Mouse (Mus musculus) left cerebral cortex, adult 11 months (tissue): ENCODE results near the gene Slfn1.
A peak's percentile ranks its signal among the peaks of the same experiment; 100 is the strongest.
"Not testable (repeated sequence)": the region's sequence is repeated elsewhere in the genome, so short reads cannot be mapped to it uniquely, and the experiment has no call there.

ENCODE experiments used
- DNase-seq: peaks from one replicate; pipeline ENCODE4 v3.0.0; 2022; ENCODE audit warnings: low spot score

Gene Slfn1

DNA sequence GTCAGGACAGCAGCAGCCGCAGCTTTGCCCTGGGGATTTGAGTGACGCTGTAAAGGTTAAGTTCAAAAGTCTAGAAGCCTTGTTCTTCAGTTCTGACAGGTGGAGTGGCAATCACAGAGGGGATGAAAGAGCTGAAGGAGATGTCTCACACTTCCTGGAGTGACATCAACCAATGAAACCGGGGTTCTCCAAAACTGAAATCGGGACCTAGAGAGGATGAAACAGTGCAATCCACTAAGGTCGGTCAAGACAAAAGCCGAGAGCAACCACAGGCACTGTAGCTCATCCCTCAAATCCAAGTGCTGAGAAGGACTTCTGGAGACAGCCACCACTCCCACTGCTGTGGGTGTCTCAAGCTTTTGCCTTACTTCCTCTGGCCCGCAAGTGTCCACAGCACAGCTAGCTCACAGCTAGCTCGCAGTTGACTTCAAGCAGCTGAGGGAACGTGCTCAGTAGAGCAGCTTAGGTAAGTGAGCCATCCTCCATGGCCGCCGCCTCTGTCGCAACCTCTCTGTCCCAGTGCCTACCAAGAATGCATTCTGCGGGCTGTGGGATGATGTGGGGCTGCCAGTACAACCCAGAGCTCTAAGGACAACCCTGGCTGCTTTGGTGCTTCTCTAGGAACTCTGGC lies at the start of gene Slfn1:
Gene Slfn1 (plus strand): TSS at position 253 of the 631 bp plus-strand sequence.
- DNase-seq: no peak

DNA sequence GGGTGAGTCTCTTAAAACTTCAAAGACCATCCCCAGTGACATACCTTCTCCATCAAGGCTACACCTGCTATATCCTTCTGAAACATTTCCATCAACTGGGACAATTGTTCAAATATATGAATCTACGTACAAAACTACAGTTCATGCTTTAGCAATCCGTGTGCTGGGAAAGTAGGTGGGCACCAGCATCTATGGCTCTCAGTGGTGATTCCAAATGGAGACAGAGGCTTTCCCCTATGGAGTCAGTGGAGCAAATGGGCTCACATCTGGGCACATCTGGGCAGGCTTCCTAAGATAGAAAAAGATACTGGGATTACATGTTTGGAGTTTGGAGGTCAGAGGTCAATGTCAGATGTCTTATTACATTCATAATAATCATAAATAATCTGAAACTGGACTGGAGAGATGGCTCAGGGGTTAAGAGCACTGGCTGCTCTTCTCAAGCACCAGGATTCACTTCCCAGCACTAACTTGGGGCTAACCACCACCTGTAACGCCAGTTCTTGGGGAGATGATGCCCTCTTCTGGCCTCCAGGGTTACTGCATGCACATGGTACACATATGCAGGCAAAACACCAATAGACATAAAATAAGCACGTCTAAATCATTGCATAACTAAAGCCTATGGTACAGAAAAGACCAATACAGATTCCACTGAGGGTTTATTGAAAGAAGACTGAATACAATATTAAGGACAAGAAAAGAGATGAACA lies 48.5 kb upstream of the Slfn1 start:
- DNase-seq: no peak

DNA sequence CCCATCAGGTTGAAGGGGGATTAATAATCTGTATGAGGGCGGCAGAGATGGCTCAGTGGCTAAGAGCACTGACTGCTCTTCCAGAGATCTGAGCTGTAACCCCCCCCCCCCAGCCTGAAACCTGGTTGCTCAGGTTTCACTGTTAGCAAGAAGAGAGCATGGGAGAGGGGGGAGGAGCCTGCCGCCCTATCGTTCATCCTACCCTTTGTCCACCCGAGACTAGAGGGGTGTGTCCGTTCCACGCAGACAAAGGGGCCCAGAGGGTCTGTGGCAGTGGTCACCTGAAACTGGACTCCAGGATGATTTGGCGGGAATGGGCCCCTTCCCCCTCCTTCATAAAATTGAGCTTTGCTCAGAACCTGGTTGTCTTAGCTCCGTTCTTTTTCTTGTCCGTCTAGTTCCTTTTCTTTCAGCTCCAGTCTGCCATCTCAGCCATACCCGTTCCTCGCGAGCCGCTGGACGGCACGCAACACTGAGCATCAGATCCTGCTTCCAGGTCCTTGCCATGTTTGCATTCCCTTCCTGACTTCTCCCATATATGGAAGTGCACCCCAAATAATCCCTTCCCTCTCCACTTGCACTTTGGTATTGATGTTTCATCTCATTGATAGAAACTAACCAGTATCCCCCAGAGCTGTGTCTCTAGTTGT lies 46.2 kb upstream of the Slfn1 start:
- no peak for DNase-seq

DNA sequence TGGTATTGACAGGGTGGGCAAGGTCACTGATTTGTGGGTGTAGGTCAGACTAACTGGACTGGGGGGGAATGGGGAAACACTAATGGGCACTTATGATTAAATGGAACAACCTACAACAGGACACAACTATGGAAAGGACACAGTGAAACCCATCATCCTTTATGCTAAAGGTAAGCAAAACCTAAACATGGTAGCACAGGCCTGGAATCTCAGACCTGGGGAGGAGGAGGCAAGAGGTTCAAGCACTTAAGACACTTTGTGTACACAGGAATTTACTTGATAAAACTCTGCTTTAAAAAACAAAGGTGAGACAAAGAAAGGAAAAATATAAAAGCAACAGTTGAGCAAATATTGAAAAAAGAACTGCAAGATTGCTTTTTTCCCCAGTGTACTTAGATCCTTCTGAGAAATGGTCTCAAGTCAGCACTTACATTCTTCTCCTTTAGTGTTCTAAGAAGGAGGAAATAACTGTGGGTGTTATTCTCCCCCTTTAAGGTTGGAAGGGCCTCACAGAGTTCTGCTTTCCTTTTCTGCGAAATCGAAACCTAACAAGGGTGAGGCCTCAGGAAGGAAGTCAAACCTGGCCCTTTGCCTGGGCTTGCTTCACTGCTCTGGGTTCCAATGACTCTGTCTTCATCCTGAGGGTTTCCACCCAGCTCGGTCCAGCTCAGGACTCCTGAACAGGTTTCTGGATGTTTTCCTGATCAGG lies 38.8 kb upstream of the Slfn1 start:
- DNase-seq: no peak

- DNase-seq: no peak
These were observed 38.1 kb upstream of the Slfn1 start for GRCm38 (mm10) chr11:83078423-83079140.

- no peak for DNase-seq
These were observed 37.0 kb upstream of the Slfn1 start for GRCm38 (mm10) chr11:83079487-83080199.

DNA sequence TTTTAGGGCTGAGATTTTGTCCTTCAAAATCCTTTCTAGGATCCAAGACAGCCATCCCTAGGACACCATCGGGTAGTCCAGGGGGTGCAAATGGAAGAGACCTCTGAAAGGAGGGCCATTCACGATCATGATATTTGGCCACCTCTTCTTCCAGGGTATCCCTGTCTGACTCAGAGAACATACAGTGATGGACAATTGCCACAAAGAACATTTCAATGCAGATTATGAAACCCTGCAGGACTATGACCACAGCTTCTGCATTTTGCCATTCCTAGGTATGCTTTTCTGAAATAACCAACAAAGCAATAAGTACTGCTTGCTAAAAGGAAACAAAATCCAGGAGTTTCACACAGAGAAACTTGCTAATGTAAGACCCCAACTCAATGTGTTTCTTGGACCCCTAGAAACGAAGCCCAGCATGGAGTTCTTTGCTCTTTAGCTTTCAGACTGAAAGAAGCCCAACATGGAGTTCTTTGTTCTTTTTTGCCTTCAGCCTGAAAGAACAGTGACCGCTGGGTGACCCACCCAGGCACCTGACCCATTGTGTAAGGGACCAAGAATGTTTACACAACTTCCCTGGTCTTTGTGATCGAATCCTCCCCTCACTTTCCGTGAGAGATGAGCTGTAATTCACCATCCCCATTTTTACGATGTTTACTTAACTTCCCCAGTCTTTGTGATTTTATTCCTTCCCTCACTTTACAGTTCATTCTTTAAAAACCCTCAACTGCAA lies 33.7 kb upstream of the Slfn1 start:
- no peak for DNase-seq

DNA sequence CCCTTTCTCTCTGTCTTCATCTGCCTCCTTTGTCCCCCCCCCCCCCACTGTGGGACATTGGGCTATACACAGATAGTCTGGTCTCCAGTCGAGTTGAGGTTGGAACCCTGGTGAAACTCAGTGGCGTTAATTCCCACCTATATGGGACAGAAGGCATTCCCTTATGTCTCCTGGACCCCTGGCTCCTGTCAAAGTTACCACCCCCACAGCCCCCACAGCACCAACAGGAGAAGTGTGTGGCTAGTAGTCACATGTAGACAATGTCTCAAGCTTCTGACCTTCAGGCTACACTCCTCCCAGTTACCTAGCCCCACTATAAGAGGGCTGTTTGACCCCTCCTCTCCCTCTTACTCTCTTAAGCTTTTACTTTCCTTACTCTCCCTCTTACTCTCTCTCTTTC lies 32.5 kb upstream of the Slfn1 start:
- DNase-seq: no peak

- DNase-seq: no peak
These were observed 31.9 kb upstream of the Slfn1 start for GRCm38 (mm10) chr11:83084761-83085160.

GRCm38 (mm10) chr11:83115138-83115537 lies 1.5 kb upstream of the Slfn1 start:
- DNase-seq: peak; percentile 23

DNA sequence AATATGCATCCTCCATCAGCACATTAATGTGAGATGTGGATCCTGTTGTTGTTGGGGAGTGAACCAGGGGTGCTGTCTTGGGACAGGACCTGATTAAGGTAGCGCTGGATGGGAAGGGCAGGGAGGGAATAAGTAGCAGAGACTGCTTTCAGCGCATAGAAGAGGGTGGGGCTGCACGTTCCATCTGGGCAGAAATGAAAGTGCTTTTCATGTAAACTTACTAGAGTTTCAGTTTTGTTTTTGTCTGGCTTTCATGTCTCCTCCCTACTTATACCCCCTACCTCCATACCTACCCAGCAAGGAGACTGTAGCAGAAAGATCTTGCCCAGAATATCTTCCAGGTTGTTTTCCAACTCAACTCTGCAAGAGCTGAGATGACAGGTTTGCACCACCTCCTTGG lies 1.4 kb downstream of the Slfn1 start:
- no peak for DNase-seq

DNA sequence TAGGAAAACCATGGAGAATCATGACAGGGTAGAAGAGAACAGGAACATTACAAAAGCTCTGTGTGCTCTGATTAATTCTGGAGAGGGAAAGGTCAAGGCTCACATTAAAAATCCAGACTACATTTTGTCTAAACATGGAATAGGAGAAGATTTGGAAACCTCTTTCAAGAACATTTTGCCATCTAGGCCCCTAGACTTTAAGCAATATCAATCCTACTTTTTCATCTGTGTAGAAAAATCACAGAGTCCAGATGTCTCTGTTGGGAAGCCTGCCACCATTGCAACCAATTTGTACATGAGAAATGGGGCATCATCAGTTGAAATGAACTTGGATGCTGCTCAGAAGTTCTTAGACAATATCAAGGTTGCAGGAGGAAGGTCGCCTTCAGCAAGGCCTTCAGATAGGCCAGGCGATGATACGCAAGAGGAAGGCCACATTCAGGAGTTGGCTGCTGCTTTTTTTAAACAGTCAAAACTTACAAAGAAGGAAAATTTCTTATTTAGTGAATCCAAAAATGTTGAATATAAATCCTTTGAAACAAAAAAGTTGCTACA lies 4.6 kb downstream of the Slfn1 start:
- no peak for DNase-seq

DNA sequence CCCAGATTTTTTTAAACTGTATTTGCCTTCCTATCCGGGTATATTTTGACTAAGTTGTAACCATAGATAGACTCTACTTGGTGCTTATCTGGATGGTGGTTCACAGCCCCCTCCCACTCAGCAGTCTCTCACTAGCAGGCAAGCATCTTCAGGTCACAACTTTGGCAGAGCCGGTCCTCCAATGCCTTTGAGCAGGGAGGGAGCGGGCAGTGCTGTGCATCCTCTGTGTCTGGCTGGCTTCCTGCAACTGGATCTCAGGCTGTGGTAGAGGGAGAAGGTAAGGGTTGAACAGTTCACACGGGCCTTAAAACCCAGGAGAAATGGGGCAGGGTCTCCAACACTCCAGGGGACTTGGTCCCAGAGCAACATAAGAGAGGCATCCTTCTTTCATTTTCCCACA lies 6.5 kb downstream of the Slfn1 start:
- DNase-seq: no peak

DNA sequence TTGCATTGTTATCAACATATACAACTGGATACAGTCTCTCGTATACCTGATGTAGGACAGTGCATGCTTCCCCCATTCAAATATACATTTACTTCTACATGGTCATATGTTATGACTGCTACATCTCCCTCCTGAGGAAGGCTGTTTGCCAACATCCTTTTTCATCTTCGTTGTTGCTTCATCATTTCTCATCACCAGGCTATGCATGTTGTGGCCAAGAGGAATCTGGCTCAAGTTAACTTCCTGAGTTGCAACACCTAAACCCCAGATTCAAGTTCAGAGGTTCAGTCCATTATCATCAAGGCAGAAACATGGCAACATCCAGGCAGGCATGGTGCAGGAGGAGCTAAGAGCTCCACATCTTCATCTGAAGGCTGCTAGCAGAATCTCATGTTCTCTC lies 8.3 kb downstream of the Slfn1 start:
- no peak for DNase-seq

GRCm38 (mm10) chr11:83125633-83126032 lies 9.0 kb downstream of the Slfn1 start:
- DNase-seq: not testable (repeated sequence)

GRCm38 (mm10) chr11:83137253-83137652 lies 20.6 kb downstream of the Slfn1 start:
- DNase-seq: not testable (repeated sequence)

GRCm38 (mm10) chr11:83148939-83149338 lies 32.3 kb downstream of the Slfn1 start:
- not testable (repeated sequence) for DNase-seq
